Mouse (Mus musculus): ENCODE measurements at regions not wholly inside any gene's neighbourhood (a gene's known extent, or its start where the extent isn't known, plus 50 kb on each side); places are given as distances from the start of the nearest gene placed in this dataset.

DNA sequence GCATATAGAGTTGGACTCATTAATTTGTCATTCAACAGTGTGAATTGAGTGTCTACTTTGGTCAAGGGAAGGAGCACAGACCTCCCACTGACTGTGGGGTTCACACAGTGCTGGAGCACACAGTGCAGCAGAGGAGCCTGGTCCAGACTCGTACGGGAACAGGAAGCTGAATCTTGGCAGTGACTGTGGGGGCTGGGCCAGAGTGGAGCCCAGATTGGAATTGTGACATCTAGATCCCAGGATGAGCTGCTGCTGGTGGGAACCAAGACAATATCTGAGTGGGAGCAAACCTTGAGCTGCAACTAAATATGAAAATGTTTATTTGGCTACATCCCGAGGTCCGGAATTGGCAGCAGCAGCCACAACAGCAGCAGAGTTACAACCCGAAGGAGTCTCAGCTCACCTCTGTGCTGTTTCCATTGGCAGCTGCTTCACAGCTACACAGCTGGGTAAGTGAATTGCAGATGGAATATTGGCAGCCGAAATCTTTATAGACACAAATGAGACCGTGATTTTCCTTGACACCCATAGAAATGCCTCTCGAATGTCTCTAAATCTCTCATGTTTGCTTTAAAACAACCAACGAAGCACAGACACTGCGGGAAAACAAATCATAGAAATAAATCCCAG, 181.5 kb downstream of the Dad1 start:
- TF ChIP-seq CTCF (IDR thresholded peaks at IDR 0.05; ENCODE audit: extremely low read depth, insufficient read depth, insufficient read length, insufficient replicate concordance): no peak
- no peak for TF ChIP-seq POLR2A (IDR thresholded peaks at IDR 0.05; ENCODE audit: low read depth, low read length)

Data from spleen, adult 2 months (tissue).